Mouse (Mus musculus) embryo, embryonic 11 days (tissue): ENCODE measurements around the gene Tspan12.
"Not testable (repeated sequence)": the region's sequence is repeated elsewhere in the genome, so short reads cannot be mapped to it uniquely, and the experiment has no call there.

Source experiments
- DNase-seq: peaks from one replicate; pipeline ENCODE4 v3.0.0-alpha.2; 2015

Tspan12 gene

GRCm38 (mm10) chr6:21828001-21828400, 24.3 kb downstream of the Tspan12 start:
- no peak for DNase-seq

GRCm38 (mm10) chr6:21823694-21824093, 28.6 kb downstream of the Tspan12 start:
- DNase-seq, result no peak

- DNase-seq, result peak; percentile 42
Observed at GRCm38 (mm10) chr6:21823281-21823680, 29.0 kb downstream of the Tspan12 start.

GRCm38 (mm10) chr6:21822721-21823134, 29.6 kb downstream of the Tspan12 start:
- DNase-seq, result no peak

- no peak for DNase-seq
Observed at GRCm38 (mm10) chr6:21818107-21818807, 34.1 kb downstream of the Tspan12 start.

GRCm38 (mm10) chr6:21806005-21806404, 46.3 kb downstream of the Tspan12 start:
- DNase-seq, result no peak

- DNase-seq, result no peak
Observed at GRCm38 (mm10) chr6:21805013-21805570, 47.2 kb downstream of the Tspan12 start.

GRCm38 (mm10) chr6:21803483-21804340, 48.6 kb downstream of the Tspan12 start:
- no peak for DNase-seq

- no peak for DNase-seq
Observed at GRCm38 (mm10) chr6:21798581-21798980, 53.7 kb downstream of the Tspan12 start.

GRCm38 (mm10) chr6:21797087-21797486, 55.2 kb downstream of the Tspan12 start:
- DNase-seq, result no peak

GRCm38 (mm10) chr6:21796413-21796812, 55.9 kb downstream of the Tspan12 start:
- no peak for DNase-seq

GRCm38 (mm10) chr6:21795410-21795809, 56.9 kb downstream of the Tspan12 start:
- no peak for DNase-seq

GRCm38 (mm10) chr6:21795072-21795407, 57.3 kb downstream of the Tspan12 start:
- peak; percentile 76 for DNase-seq

GRCm38 (mm10) chr6:21794337-21795071, 57.8 kb downstream of the Tspan12 start:
- no peak for DNase-seq

GRCm38 (mm10) chr6:21791307-21791706, 61.0 kb downstream of the Tspan12 start:
- DNase-seq, result no peak

GRCm38 (mm10) chr6:21790550-21791086, 61.7 kb downstream of the Tspan12 start:
- DNase-seq, result no peak

GRCm38 (mm10) chr6:21790036-21790435, 62.3 kb downstream of the Tspan12 start:
- no peak for DNase-seq

GRCm38 (mm10) chr6:21789582-21789981, 62.7 kb downstream of the Tspan12 start:
- not testable (repeated sequence) for DNase-seq

GRCm38 (mm10) chr6:21787757-21788156, 64.6 kb downstream of the Tspan12 start:
- DNase-seq, result no peak

- no peak for DNase-seq
Observed at GRCm38 (mm10) chr6:21787274-21787673, 65.0 kb downstream of the Tspan12 start.

GRCm38 (mm10) chr6:21774213-21774916, 78.0 kb downstream of the Tspan12 start:
- DNase-seq, result no peak

GRCm38 (mm10) chr6:21769447-21769809, 82.9 kb downstream of the Tspan12 start:
- DNase-seq, result no peak
